Mouse (Mus musculus): ENCODE results near the gene Elobl. TPM values are rescaled to one million over a fixed set of nuclear protein-coding genes. Genes with fewer than 3 reads are reported as not detected.

Elobl gene
- polyA plus RNA-seq, 1 experiment, result not detected

DNA sequence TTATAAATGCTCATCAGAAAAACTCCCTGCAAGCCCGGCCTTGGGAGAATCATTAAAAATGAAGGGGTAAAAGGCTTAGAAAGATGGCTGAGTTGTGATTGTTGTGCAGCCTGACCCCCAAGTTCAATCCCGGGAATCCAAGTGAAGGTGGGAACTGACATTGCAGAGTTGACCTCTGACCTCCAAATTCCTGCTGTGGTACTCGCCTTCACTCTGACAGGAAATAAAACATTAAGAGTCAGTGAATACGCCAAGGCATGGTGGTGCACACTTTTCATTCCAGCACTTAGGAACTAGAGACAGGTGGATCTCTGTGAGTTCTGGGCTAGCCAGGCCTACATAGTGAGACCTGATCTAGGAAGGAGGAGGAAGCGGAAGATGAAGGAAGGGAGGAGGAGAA is 38.7 kb upstream of the Elobl start:
- Histone ChIP-seq H3K36me3 (ENCODE audit: control insufficient read depth, insufficient read depth) (peaks cover 5% of the 10 kb centered on the region), H3K79me3 (ENCODE audit: low read depth) (peaks cover 9% of the 10 kb centered on the region), H3ac (ENCODE audit: control insufficient read depth, insufficient read length, low read depth) (no peak overlapping the region), H3K27me3 (ENCODE audit: control insufficient read depth, insufficient read depth, insufficient read length) (no peaks in the 10 kb centered on the region), H3K4me3 (ENCODE audit: insufficient read depth, poor library complexity, severe bottlenecking) (no peak overlapping the region), H3K79me2 (ENCODE audit: control insufficient read depth, insufficient read depth) (peaks cover 27% of the 10 kb centered on the region)
- TF ChIP-seq CTCF (IDR thresholded peaks at IDR 0.05; ENCODE audit: control insufficient read depth, insufficient read depth, insufficient read length) (no peak), MYOD1 (IDR thresholded peaks at IDR 0.05; ENCODE audit: control insufficient read depth, insufficient read length, low read depth) (no peak), MYOG (IDR thresholded peaks at IDR 0.05; ENCODE audit: control insufficient read depth, extremely low read depth, insufficient read length) (no peak), CEBPB (IDR thresholded peaks at IDR 0.05; ENCODE audit: low read depth) (no peak)

DNA sequence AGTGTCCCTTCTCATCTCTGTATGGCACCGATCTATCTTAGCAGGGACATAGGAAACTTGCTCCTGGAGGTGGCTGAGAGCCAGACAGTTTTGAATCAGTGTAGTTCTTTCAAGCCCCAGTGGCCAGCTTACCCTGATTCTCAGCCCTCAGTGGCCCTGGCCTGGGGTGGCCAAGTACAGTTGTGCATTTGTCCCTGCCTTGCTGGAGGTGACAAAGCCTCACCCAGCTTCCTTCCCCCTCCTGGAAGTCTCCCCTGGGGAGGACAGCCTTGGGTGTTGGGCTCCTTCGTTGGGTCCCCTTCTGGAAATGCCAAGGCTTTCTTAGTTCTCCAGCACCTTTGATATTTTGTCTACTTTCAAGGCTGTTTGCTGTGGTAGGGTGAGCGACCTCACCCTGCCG is 37.0 kb upstream of the Elobl start:
- H3ac ChIP-seq (ENCODE audit: control insufficient read depth, insufficient read length, low read depth), result no peak overlapping the region
- H3K27me3 ChIP-seq (ENCODE audit: control insufficient read depth, insufficient read depth, insufficient read length), result no peaks in the 10 kb centered on the region
- H3K79me2 ChIP-seq (ENCODE audit: control insufficient read depth, insufficient read depth), result peaks cover 39% of the 10 kb centered on the region
- no peak for TF ChIP-seq CEBPB (IDR thresholded peaks at IDR 0.05; ENCODE audit: low read depth)
- TF ChIP-seq MYOG (IDR thresholded peaks at IDR 0.05; ENCODE audit: control insufficient read depth, extremely low read depth, insufficient read length), result no peak
- TF ChIP-seq CTCF (IDR thresholded peaks at IDR 0.05; ENCODE audit: control insufficient read depth, insufficient read depth, insufficient read length), result no peak
- TF ChIP-seq MAX (IDR thresholded peaks at IDR 0.05), result no peak
- no peak for TF ChIP-seq USF1 (IDR thresholded peaks at IDR 0.05; ENCODE audit: low read depth)
- TF ChIP-seq MYOD1 (IDR thresholded peaks at IDR 0.05; ENCODE audit: control insufficient read depth, insufficient read length, low read depth), result no peak
- TF ChIP-seq FOSL1 (IDR thresholded peaks at IDR 0.05; ENCODE audit: insufficient read depth, low read length, poor library complexity, severe bottlenecking), result no peak
- no peak overlapping the region for H3K4me3 ChIP-seq (ENCODE audit: insufficient read depth, poor library complexity, severe bottlenecking)
- peaks cover 18% of the 10 kb centered on the region for H3K79me3 ChIP-seq (ENCODE audit: low read depth)
- no peaks in the 10 kb centered on the region for H3K36me3 ChIP-seq (ENCODE audit: control insufficient read depth, insufficient read depth)

DNA sequence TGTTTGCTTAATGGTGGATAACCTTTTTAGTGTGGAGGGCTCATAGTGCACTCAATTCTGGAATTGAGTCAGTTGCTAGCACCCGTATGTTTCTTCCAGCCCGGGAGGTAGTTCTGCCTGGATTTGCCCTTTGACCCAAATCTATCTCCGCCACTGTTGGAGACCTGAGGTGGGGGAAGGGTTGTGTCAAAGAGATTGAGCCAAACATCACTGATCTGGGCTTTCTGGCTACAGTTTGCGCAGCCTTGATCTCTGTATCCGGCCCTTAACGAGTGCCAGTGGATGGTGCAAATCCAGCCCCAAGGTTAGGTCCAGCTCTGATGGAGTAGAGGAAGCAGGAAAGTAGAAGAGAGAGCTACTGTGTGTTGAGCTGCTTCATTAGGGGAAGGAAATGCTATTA is 36.3 kb upstream of the Elobl start:
- peaks cover 18% of the 10 kb centered on the region for H3K79me3 ChIP-seq (ENCODE audit: low read depth)
- TF ChIP-seq FOSL1 (IDR thresholded peaks at IDR 0.05; ENCODE audit: insufficient read depth, low read length, poor library complexity, severe bottlenecking) (no peak), MYOG (IDR thresholded peaks at IDR 0.05; ENCODE audit: control insufficient read depth, extremely low read depth, insufficient read length) (no peak), USF1 (IDR thresholded peaks at IDR 0.05; ENCODE audit: low read depth) (no peak), CTCF (IDR thresholded peaks at IDR 0.05; ENCODE audit: control insufficient read depth, insufficient read depth, insufficient read length) (no peak), MAX (IDR thresholded peaks at IDR 0.05) (no peak), MYOD1 (IDR thresholded peaks at IDR 0.05; ENCODE audit: control insufficient read depth, insufficient read length, low read depth) (no peak), CEBPB (IDR thresholded peaks at IDR 0.05; ENCODE audit: low read depth) (no peak)
- H3K79me2 ChIP-seq (ENCODE audit: control insufficient read depth, insufficient read depth), result peaks cover 39% of the 10 kb centered on the region
- H3K4me3 ChIP-seq (ENCODE audit: insufficient read depth, poor library complexity, severe bottlenecking), result no peak overlapping the region
- H3K27me3 ChIP-seq (ENCODE audit: control insufficient read depth, insufficient read depth, insufficient read length), result no peaks in the 10 kb centered on the region
- no peak overlapping the region for H3ac ChIP-seq (ENCODE audit: control insufficient read depth, insufficient read length, low read depth)
- no peaks in the 10 kb centered on the region for H3K36me3 ChIP-seq (ENCODE audit: control insufficient read depth, insufficient read depth)

DNA sequence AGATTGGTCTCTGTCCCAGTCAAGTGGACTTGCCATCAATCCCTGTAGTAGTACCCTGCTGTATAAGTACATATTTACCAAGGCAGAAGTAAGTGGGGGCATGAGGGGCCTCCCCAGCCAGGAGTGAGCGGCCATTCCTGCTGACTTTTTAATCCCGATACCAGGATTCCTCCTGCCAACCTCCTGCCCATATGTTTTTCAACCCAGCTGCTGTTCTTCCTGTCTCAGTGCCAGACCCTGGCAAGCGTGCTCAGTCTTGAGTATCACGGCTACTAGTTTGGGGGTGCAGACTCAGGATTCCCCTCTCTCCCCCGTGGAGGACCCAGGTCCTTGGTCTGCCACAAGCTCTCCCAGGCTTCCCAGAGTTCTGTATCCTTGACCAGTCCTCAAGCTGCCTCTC is 35.9 kb upstream of the Elobl start:
- H3K79me2 ChIP-seq (ENCODE audit: control insufficient read depth, insufficient read depth), result peaks cover 39% of the 10 kb centered on the region
- no peak overlapping the region for H3ac ChIP-seq (ENCODE audit: control insufficient read depth, insufficient read length, low read depth)
- TF ChIP-seq CEBPB (IDR thresholded peaks at IDR 0.05; ENCODE audit: low read depth), result no peak
- TF ChIP-seq MAX (IDR thresholded peaks at IDR 0.05), result no peak
- TF ChIP-seq CTCF (IDR thresholded peaks at IDR 0.05; ENCODE audit: control insufficient read depth, insufficient read depth, insufficient read length), result no peak
- no peak for TF ChIP-seq MYOD1 (IDR thresholded peaks at IDR 0.05; ENCODE audit: control insufficient read depth, insufficient read length, low read depth)
- TF ChIP-seq USF1 (IDR thresholded peaks at IDR 0.05; ENCODE audit: low read depth), result no peak
- H3K27me3 ChIP-seq (ENCODE audit: control insufficient read depth, insufficient read depth, insufficient read length), result no peaks in the 10 kb centered on the region
- H3K79me3 ChIP-seq (ENCODE audit: low read depth), result peaks cover 18% of the 10 kb centered on the region
- no peaks in the 10 kb centered on the region for H3K36me3 ChIP-seq (ENCODE audit: control insufficient read depth, insufficient read depth)
- H3K4me3 ChIP-seq (ENCODE audit: insufficient read depth, poor library complexity, severe bottlenecking), result no peak overlapping the region

DNA sequence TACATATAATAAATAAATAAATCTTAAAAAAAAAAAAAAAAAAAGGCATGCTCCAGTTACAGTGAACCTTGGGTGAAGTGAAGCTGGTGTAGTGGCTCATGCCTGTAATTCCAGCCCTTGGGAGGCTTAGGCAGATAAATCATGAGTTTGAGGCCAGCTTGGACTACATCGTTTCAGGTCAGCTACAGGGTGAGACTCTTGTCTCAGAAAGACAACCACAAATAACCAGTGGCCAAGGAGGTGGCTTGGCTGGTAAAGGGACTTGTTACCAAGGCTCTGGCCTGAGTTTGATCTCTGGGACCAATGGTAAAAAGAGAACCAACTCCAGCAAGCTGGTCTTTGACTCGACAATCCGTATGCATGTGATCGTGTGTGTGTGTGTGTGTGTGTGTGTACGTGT is 35.3 kb upstream of the Elobl start:
- peaks cover 18% of the 10 kb centered on the region for H3K79me3 ChIP-seq (ENCODE audit: low read depth)
- no peak overlapping the region for H3ac ChIP-seq (ENCODE audit: control insufficient read depth, insufficient read length, low read depth)
- no peak overlapping the region for H3K4me3 ChIP-seq (ENCODE audit: insufficient read depth, poor library complexity, severe bottlenecking)
- H3K36me3 ChIP-seq (ENCODE audit: control insufficient read depth, insufficient read depth), result no peaks in the 10 kb centered on the region
- no peak for TF ChIP-seq MYOD1 (IDR thresholded peaks at IDR 0.05; ENCODE audit: control insufficient read depth, insufficient read length, low read depth)
- TF ChIP-seq CTCF (IDR thresholded peaks at IDR 0.05; ENCODE audit: control insufficient read depth, insufficient read depth, insufficient read length), result no peak
- TF ChIP-seq FOSL1 (IDR thresholded peaks at IDR 0.05; ENCODE audit: insufficient read depth, low read length, poor library complexity, severe bottlenecking), result no peak
- no peak for TF ChIP-seq MYOG (IDR thresholded peaks at IDR 0.05; ENCODE audit: control insufficient read depth, extremely low read depth, insufficient read length)
- no peak for TF ChIP-seq MAX (IDR thresholded peaks at IDR 0.05)
- no peak for TF ChIP-seq USF1 (IDR thresholded peaks at IDR 0.05; ENCODE audit: low read depth)
- H3K27me3 ChIP-seq (ENCODE audit: control insufficient read depth, insufficient read depth, insufficient read length), result no peaks in the 10 kb centered on the region
- H3K79me2 ChIP-seq (ENCODE audit: control insufficient read depth, insufficient read depth), result peaks cover 39% of the 10 kb centered on the region

DNA sequence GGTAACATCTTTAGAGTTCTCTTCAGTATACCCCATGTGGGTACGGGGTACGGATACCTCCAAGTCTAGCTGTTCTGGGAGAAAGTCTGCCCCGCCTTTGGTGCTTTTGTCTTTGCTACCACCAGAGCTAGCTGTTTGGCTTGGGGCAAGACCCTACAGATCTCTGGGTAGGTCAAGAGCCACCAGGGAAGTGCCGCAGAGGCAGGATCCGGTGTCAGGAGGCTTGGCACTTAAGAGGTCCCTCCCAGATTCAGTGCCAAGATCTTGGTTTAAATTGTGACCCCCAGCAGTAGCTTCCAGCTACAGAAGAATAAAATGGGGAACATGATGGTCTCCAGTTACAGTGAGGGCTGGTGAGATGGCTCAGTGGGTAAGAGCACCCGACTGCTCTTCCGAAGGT is 34.8 kb upstream of the Elobl start:
- Histone ChIP-seq H3K79me3 (ENCODE audit: low read depth) (peaks cover 18% of the 10 kb centered on the region), H3K79me2 (ENCODE audit: control insufficient read depth, insufficient read depth) (peaks cover 39% of the 10 kb centered on the region), H3ac (ENCODE audit: control insufficient read depth, insufficient read length, low read depth) (no peak overlapping the region), H3K36me3 (ENCODE audit: control insufficient read depth, insufficient read depth) (no peaks in the 10 kb centered on the region), H3K4me3 (ENCODE audit: insufficient read depth, poor library complexity, severe bottlenecking) (no peak overlapping the region), H3K27me3 (ENCODE audit: control insufficient read depth, insufficient read depth, insufficient read length) (no peaks in the 10 kb centered on the region)
- TF ChIP-seq MYOG (IDR thresholded peaks at IDR 0.05; ENCODE audit: control insufficient read depth, extremely low read depth, insufficient read length) (no peak), MYOD1 (IDR thresholded peaks at IDR 0.05; ENCODE audit: control insufficient read depth, insufficient read length, low read depth) (no peak), CTCF (IDR thresholded peaks at IDR 0.05; ENCODE audit: control insufficient read depth, insufficient read depth, insufficient read length) (no peak), USF1 (IDR thresholded peaks at IDR 0.05; ENCODE audit: low read depth) (no peak), CEBPB (IDR thresholded peaks at IDR 0.05; ENCODE audit: low read depth) (no peak), FOSL1 (IDR thresholded peaks at IDR 0.05; ENCODE audit: insufficient read depth, low read length, poor library complexity, severe bottlenecking) (no peak), MAX (IDR thresholded peaks at IDR 0.05) (no peak)
